Mouse (Mus musculus) MN1 (cell line): ENCODE data around the gene Thsd7a.

Experiments
- DNase-seq: peaks from one replicate; pipeline ENCODE4 v3.0.0-alpha.2; 2016; ENCODE audit warnings: low spot score

Gene Thsd7a

DNA sequence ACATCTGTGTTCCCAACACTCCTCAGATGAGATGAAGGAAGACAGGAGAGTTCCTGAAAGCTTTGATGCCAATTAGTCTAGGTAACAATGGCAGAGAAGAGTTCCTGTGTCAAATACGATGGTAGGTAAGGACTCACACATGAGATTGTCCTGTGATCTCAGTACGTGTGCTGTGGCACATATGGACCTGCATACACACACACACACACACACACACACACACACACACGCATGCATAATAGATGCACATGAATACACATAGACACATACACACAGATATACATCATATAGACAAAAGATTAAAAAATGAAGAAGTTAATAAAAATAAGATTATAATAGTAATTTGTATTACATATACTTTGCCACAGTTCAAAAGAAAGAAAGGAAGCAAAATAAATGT, 56.0 kb downstream of the Thsd7a start:
- DNase-seq, result no peak

DNA sequence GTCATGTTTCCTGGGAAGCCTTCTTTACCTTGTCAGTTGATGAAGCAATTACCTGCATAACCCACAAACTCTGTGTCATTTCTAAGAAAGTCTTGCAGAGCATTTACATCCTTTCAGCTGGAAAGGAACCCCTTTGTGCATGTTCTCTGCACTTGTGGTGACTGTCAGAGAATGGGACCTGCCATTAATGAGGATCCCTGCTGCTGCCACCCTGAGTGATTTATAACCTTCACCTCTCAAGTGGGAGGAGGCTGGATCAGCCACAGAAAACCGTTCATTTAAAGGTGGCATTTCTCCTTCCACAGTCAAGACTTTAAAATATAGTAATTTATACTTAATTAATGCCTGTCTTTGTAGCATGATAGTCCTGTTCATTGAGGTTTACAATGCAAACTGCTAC, 99.6 kb downstream of the Thsd7a start:
- no peak for DNase-seq

DNA sequence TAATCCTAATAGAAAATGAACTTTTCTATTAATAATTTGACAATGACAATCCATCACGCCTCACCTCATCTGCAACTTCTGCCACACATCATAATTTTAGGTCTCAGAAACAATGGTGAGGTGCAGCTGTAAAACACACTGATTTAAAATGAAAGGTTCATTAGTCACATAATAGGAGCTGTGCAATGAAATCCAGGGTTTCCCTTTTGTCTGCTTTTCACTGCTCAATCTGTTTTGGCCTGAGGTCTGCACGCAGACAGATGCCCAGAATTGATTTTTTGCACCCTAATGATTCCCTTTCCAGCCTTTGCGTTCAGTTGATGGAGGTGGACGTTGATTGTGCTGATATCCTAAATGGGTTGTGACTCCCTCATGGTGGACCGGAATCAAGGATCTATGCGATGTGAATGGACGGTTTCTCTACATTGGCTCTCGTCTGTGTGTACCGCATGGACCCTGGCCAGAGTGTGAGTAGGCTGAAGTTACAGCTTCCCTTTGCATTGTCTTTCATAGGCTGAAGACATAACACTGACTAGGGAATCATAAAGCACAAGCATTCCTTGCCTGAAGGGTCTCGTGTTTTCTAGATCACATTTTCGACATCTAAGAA, 120.5 kb downstream of the Thsd7a start:
- no peak for DNase-seq

GRCm38 (mm10) chr6:12606638-12607246, 142.5 kb downstream of the Thsd7a start:
- DNase-seq, result no peak

DNA sequence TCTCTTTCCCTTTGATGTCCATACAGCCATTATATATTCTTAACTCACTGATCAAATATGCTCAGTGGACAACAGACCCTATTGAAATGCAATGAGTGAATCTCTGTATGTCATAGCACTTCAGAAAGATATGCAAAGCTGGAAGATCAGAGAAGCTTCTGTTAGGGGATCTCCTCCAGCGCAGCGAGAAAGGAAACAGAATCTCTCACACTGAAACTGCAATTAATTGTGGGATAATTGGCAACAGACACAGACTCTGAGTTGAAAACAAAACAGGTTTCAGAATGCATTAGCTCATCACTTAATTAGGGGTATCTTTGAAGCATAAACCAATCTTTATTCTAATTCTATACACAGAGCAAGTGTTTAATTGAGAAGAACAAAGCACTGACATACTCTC, 146.3 kb downstream of the Thsd7a start:
- peak; percentile 21 for DNase-seq

DNA sequence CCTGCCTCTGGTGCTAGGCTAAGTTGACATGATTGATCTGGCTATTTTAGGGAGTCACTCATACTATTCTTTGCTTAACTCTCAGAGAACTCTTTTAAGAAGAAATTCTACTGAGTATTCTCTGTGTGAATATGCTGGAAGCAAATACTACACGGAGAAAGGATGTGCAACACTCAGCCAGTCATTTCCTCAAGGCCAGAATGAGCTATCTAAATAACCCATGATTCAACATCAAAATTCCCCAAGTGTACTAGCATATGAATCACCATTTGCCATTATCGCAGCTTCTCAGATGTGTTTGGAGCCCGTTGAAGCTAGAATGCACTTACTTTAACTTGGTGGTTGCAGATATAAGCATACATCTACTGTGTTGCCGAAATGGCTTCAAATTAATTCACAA, 147.0 kb downstream of the Thsd7a start:
- no peak for DNase-seq

GRCm38 (mm10) chr6:12584456-12584855, 164.8 kb downstream of the Thsd7a start:
- DNase-seq, result no peak

- DNase-seq, result no peak
These were observed 168.1 kb downstream of the Thsd7a start for GRCm38 (mm10) chr6:12581143-12581542.

- no peak for DNase-seq
These were observed 173.5 kb downstream of the Thsd7a start for GRCm38 (mm10) chr6:12575619-12576216.

DNA sequence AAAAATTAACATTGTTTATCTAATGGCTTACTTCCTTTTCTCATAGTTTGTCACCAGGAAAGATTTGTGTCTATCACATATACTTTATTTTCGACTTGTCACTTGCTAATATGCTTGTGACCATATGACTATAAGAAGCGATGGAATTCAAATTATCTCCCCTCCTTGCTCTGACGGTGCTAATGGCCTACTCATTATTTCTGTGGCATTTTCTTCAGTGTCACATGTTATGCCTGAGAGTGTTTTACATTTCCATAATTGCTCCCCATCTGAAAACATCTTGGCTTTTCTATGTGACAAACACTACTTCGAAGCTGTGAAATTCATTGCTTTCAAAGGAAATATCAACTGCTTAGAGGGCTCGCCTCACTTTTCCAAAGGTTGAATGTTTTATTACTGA, 177.0 kb downstream of the Thsd7a start:
- no peak for DNase-seq

GRCm38 (mm10) chr6:12565136-12565535, 184.1 kb downstream of the Thsd7a start:
- no peak for DNase-seq

- no peak for DNase-seq
These were observed 186.9 kb downstream of the Thsd7a start for GRCm38 (mm10) chr6:12562336-12562735.

DNA sequence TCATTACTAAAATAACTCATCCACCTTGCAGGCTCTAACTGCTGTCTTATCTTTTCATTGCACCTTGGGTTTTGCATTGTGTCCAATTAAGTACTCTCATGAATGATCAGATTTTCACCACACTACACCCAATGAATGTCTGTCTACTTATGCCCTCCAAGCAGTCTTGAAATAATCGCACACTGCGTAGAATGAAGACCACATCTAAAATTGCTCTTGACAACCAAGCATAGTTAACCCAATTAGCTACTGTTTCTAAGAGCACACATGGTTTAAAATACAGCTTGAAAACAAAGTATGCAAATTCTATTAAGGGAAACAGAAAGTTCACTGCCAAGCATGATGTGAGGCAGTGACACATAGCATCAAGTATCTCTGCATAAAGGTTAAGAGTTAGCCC, 188.7 kb downstream of the Thsd7a start:
- DNase-seq, result peak; percentile 83

- DNase-seq, result no peak
These were observed 193.8 kb downstream of the Thsd7a start for GRCm38 (mm10) chr6:12555114-12556099.

GRCm38 (mm10) chr6:12551176-12551575, 198.0 kb downstream of the Thsd7a start:
- no peak for DNase-seq

DNA sequence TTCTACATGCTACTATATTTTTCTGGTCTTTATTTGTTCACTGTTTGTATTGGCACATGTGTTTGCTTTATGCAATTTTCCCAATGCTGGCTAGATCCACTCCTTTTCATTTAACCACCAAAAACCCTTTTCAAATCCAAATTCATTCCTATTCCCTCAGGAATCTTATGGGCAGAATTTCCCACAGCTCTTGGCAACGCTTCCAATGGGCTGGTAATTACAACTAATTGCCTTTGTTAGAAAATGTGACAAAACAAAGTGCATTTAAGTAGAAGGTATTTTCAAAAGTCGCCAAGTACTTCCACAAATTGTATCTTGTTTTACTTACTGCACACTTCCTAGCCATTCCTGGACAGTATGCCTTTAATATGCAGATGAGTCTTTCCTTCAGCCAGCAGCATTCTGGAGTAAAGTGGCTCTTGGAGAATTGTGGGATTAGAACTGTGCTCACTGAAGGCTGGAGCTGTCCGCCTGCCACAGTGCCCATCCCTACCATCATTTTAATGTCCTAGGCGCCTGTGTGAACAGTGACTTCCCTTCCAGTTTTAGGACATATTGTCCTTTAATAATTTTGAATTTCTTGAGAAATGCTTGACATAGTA, 199.1 kb downstream of the Thsd7a start:
- no peak for DNase-seq

DNA sequence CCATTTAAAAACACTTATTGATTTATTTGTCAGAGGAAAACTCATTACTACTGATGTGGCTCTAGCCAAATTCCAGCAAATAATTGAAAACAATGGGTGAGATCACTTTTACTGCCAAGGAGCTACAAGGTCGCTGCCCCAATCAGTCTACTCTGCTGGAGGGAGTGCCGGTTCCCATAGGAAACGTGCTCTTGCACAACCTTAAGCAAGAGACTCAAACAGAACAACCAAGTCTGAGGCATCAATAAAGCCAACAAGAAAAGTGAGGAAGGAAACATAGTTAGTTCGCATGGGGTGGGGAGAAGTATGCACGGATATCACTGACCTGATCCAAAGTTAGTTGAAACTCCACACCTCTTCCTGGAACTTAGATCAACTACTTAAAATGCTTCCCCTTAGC, 205.1 kb downstream of the Thsd7a start:
- no peak for DNase-seq

DNA sequence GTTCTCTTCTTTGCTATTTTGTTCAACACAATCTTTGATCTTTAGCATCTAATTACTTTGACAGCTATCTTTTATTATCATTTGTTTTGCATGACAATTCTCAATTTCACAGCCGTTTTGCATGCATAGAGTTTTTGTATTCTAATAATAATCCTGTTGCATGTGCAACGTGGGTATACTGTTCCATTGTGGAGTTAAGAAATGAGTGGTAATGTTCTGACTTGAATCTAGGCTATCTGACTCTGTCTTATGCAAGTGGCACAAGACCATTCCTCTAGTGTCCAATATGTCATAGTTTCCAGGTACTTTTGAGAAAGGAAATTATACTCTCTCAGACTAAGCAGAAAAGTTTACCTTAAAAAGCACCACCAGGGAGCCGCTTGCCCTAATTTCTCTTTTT, 206.7 kb downstream of the Thsd7a start:
- no peak for DNase-seq

DNA sequence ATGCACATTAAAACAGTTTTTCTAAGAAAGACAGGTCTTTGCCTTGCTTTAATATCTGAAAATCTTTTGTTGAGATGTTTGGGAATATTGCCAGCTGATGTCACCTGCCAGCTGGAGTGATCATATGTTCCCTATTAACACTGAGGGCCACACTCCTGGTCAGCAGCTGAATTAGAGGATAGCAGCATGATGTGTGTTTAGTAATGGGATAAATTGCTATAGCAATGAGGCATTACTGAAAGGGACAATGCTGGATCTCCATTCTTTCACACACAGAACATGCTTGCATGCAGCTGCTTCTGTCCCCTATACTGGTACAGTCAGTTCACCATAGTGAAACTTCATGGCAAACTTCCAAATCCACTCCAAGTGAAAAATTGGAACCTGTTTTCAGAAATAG, 230.1 kb downstream of the Thsd7a start:
- DNase-seq, result peak; percentile 54

DNA sequence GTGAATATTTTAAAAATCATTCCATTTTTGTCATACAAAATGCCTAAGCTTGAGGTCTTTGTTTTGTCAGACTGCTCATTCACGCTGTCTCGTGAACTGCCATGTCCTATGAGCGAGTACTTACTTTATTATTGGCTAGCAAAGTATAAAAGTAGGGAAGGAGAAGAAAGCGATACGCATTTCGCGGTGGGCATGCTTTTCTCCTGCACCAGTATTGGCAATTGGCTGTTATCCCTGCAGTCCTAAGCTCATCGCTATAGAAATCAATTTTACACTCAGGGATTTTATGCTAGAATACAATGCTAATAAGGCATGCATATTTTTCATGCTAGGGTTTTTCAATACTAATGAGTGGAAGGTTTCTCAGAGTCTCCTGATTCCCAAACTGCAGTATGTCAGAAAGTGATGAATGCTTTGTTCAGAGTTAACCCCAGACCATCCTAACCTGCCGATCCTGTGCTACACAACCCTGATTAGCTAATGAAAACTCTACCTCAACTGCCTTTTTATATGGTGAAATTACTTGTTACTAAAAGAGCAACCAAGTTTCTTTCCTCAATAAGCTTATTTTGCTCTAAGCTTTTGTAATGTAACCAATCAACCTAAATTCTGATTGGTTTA, 230.8 kb downstream of the Thsd7a start:
- no peak for DNase-seq

DNA sequence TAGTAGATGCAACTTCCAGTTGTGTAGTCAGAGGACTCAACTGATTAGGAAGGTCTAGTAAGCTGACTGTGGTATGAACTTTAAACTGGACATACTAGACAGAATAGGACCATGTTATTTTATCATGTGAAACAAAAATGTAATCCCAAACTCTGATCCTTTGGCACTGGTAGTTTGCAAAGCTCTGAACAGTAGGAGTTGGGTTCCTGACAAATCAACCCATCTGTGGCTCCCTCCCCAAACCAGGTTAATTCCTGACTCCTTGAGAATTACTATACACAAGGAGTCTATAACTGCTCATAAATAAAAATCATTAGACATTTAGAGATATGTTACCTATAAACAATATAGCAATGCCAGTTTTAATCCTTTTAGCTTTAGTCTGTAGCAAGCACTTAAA, 231.5 kb downstream of the Thsd7a start:
- no peak for DNase-seq

- DNase-seq, result no peak
These were observed 242.3 kb downstream of the Thsd7a start for GRCm38 (mm10) chr6:12506877-12507276.
